Mouse (Mus musculus) heart, embryonic 15.5 days (tissue): ENCODE results near the gene Ganc. TPM values are rescaled to one million over a fixed set of nuclear protein-coding genes. Genes with fewer than 3 reads are reported as not detected.
A peak's percentile ranks its signal among the peaks of the same experiment; 100 is the strongest.

ENCODE experiments used
- ATAC-seq: fragments of 200-750 bp; cut with Nextera tagmentation; replicated peaks from 2 replicates; pipeline ENCODE4 v1.8.0; 2017; ENCODE audit warnings: low read depth, moderate TSS enrichment; ENCODE audit not compliant: insufficient number of reproducible peaks, insufficient read depth, low FRiP score
- H3K27ac ChIP-seq: fragments of 300-500 bp; sonication (generic); 2 replicates; pipeline ENCODE4 v1.5.1; 2015; ENCODE audit warnings: mild to moderate bottlenecking, inconsistent platforms
- H3K27me3 ChIP-seq: fragments of 300-500 bp; sonication (generic); 2 replicates; pipeline ENCODE4 v1.6.1; 2015; ENCODE audit warnings: inconsistent platforms
- H3K36me3 ChIP-seq: fragments of 300-500 bp; sonication (generic); 2 replicates; pipeline ENCODE4 v1.6.1; 2015; ENCODE audit warnings: mild to moderate bottlenecking, inconsistent platforms
- H3K4me1 ChIP-seq: fragments of 300-500 bp; sonication (generic); replicated peaks from 2 replicates; pipeline ENCODE4 v1.6.1; 2015; ENCODE audit warnings: inconsistent platforms
- H3K4me2 ChIP-seq: fragments of 300-500 bp; sonication (generic); 2 replicates; pipeline ENCODE4 v1.6.1; 2015; ENCODE audit warnings: inconsistent platforms, mild to moderate bottlenecking, moderate library complexity
- H3K4me3 ChIP-seq: fragments of 300-500 bp; sonication (generic); 2 replicates; pipeline ENCODE4 v1.5.1; 2015; ENCODE audit warnings: mild to moderate bottlenecking, inconsistent platforms
- H3K9ac ChIP-seq: fragments of 300-500 bp; sonication (generic); 2 replicates; pipeline ENCODE4 v1.6.1; 2015; ENCODE audit warnings: mild to moderate bottlenecking, inconsistent platforms
- H3K9me3 ChIP-seq: fragments of 300-500 bp; sonication (generic); replicated peaks from 2 replicates; pipeline ENCODE4 v1.6.1; 2016; ENCODE audit warnings: inconsistent platforms
- WGBS: fragments of 180-500 bp; shearing (Covaris S2); methylation state at CpG from one replicate; pipeline ENCODE4 v1.1.7; 2015; ENCODE audit warnings: mixed read lengths; 5-methylcytosine and 5-hydroxymethylcytosine counted together
- polyA plus RNA-seq: library from polyadenylated mRNA; unstranded; fragments of >200 nt; fragmentation: Nextera tagmentation; extraction: Ambion mirVana; gene quantifications from 2 replicates; pipeline ENCODE4 v1.2.1, GENCODE M21; 2015

The Ganc gene
- 9.0 and 9.9 TPM in 2 replicates for polyA plus RNA-seq

- peak within 1 kb of the TSS; percentile 99 for H3K27ac ChIP-seq
- H3K9me3 ChIP-seq = no peaks in the 10 kb centered on the region
- no peaks in the 10 kb centered on the region for H3K27me3 ChIP-seq
- ATAC-seq = peak; percentile 65
- peak within 1 kb of the TSS; percentile 79 for H3K4me3 ChIP-seq
- peak within 1 kb of the TSS; percentile 77 for H3K4me2 ChIP-seq
- peaks cover 5% of the 10 kb centered on the region; the same call in 1 of the 2 replicates for H3K36me3 ChIP-seq
- H3K9ac ChIP-seq = peak within 1 kb of the TSS; percentile 82
- peaks cover 13% of the 10 kb centered on the region for H3K4me1 ChIP-seq
- under 1% methylated on average over 17 of the region's 17 CpGs for WGBS
Measured at GRCm38 (mm10) chr2:120403653-120403985, at the start of gene Ganc. Ganc (plus strand) TSS chr2:120403896.

- Histone ChIP-seq H3K4me3 (no peak overlapping the region), H3K4me2 (no peak overlapping the region), H3K36me3 (peaks cover 74% of the 10 kb centered on the region), H3K4me1 (no peaks in the 10 kb centered on the region), H3K27ac (no peak overlapping the region), H3K9ac (no peak overlapping the region), H3K27me3 (no peaks in the 10 kb centered on the region), H3K9me3 (no peaks in the 10 kb centered on the region)
- 82% methylated on average over 1 of the region's 1 CpGs for WGBS
- no peak for ATAC-seq
Measured at GRCm38 (mm10) chr2:120360425-120360824, 43.3 kb upstream of the Ganc start.

- no peaks in the 10 kb centered on the region for H3K27me3 ChIP-seq
- no peaks in the 10 kb centered on the region for H3K4me1 ChIP-seq
- H3K9me3 ChIP-seq = no peaks in the 10 kb centered on the region
- no peak for ATAC-seq
- no peak overlapping the region for H3K9ac ChIP-seq
- H3K4me2 ChIP-seq = no peak overlapping the region
- H3K4me3 ChIP-seq = no peak overlapping the region
- H3K27ac ChIP-seq = no peak overlapping the region
- WGBS = 90% methylated on average over 3 of the region's 3 CpGs
- H3K36me3 ChIP-seq = peaks cover 76% of the 10 kb centered on the region
Measured at GRCm38 (mm10) chr2:120366501-120366900, 37.2 kb upstream of the Ganc start.

GRCm38 (mm10) chr2:120367416-120368207 is 36.1 kb upstream of the Ganc start:
- ATAC-seq = no peak

DNA sequence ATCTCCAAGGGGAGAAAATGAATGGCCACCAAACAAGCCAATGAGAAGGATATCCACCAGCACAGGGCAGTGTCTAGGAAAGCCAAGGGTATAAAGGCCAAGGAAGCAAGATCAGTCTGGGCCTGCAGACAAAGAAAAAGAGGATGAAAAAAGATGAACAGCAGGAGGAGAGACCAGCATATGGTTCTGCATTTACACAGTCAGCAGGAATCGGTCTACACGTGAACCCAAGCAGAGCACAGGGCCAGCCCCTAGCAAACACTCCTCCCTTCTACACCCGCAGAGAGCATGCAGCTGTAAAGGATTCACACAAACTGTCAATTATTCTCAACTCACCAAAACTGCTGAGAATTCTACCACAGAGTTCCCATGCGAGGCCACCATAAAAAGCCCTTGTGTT is 29.8 kb upstream of the Ganc start:
- Histone ChIP-seq H3K27ac (no peak overlapping the region), H3K4me3 (no peak overlapping the region), H3K27me3 (no peaks in the 10 kb centered on the region), H3K4me1 (no peaks in the 10 kb centered on the region), H3K9me3 (no peaks in the 10 kb centered on the region), H3K9ac (no peak overlapping the region), H3K4me2 (no peak overlapping the region), H3K36me3 (peaks cover 69% of the 10 kb centered on the region)
- WGBS = 87% methylated on average over 4 of the region's 4 CpGs
- ATAC-seq = no peak

More at GRCm38 (mm10) chr2:120367416-120368207, 36.1 kb upstream of the Ganc start:
- no peak overlapping the region for H3K9ac ChIP-seq
- WGBS = 88% methylated on average over 4 of the region's 4 CpGs
- H3K27ac ChIP-seq = no peak overlapping the region
- H3K4me3 ChIP-seq = no peak overlapping the region
- no peak overlapping the region for H3K4me2 ChIP-seq
- no peaks in the 10 kb centered on the region for H3K27me3 ChIP-seq
- H3K4me1 ChIP-seq = no peaks in the 10 kb centered on the region
- H3K9me3 ChIP-seq = no peaks in the 10 kb centered on the region
- peaks cover 76% of the 10 kb centered on the region for H3K36me3 ChIP-seq

GRCm38 (mm10) chr2:120386264-120386663 is 17.4 kb upstream of the Ganc start:
- H3K27me3 ChIP-seq = no peaks in the 10 kb centered on the region
- no peak overlapping the region for H3K4me3 ChIP-seq
- no peak for ATAC-seq
- H3K4me2 ChIP-seq = no peak overlapping the region
- H3K27ac ChIP-seq = no peak overlapping the region
- H3K9me3 ChIP-seq = no peaks in the 10 kb centered on the region
- H3K4me1 ChIP-seq = no peaks in the 10 kb centered on the region
- peaks cover 65% of the 10 kb centered on the region for H3K36me3 ChIP-seq
- 88% methylated on average over 1 of the region's 1 CpGs for WGBS
- H3K9ac ChIP-seq = no peak overlapping the region

DNA sequence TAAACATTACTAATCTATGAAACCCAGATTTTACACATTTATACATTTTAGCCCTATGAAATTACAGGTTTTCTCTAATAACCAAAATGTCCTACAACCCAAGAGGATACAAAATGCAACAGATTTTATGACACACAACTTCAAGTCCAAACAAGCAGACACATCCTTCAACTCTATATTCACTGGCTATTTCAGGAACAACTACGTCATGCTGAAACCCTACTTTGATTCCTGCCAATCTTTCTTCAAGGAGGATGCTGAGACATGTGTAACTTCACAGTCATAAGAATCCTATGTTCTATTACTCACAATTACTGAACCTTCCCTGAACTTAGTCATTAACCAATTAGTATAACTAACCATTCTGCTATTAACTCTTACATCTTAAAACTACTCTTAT is 16.4 kb upstream of the Ganc start:
- H3K36me3 ChIP-seq = peaks cover 56% of the 10 kb centered on the region
- no peaks in the 10 kb centered on the region for H3K27me3 ChIP-seq
- H3K4me1 ChIP-seq = no peaks in the 10 kb centered on the region
- H3K4me2 ChIP-seq = no peak overlapping the region
- no peak overlapping the region for H3K27ac ChIP-seq
- WGBS = 76% methylated on average over 1 of the region's 1 CpGs
- no peaks in the 10 kb centered on the region for H3K9me3 ChIP-seq
- ATAC-seq = no peak
- H3K9ac ChIP-seq = no peak overlapping the region
- H3K4me3 ChIP-seq = no peak overlapping the region

DNA sequence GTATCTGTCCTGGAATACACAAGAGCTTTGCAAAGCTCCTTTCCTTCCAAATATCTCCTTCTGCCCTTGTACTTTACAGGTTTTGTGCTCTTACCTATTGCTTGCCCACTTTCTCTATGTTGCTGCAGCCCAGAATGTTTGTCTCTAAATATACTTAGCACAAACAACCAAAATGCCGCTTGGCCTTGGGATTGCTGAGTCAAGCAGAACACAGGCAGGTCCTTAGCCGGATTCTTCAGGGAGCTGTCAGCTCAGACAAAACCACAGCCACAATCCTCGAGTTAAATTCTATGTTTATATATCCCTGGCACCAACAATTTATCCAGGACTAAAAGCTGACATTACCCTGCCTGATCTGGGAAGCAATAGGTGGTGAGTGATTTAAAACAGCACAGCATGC is 14.3 kb upstream of the Ganc start:
- no peak overlapping the region for H3K4me2 ChIP-seq
- no peaks in the 10 kb centered on the region for H3K9me3 ChIP-seq
- H3K4me3 ChIP-seq = no peak overlapping the region
- no peaks in the 10 kb centered on the region for H3K27me3 ChIP-seq
- WGBS = 61% methylated on average over 3 of the region's 3 CpGs
- no peak overlapping the region for H3K9ac ChIP-seq
- H3K36me3 ChIP-seq = peaks cover 58% of the 10 kb centered on the region
- no peak for ATAC-seq
- H3K4me1 ChIP-seq = no peaks in the 10 kb centered on the region
- no peak overlapping the region for H3K27ac ChIP-seq

- no peak overlapping the region for H3K27ac ChIP-seq
- ATAC-seq = no peak
- H3K4me3 ChIP-seq = no peak overlapping the region
- H3K27me3 ChIP-seq = no peaks in the 10 kb centered on the region
- H3K9ac ChIP-seq = no peak overlapping the region
- 77% methylated on average over 1 of the region's 1 CpGs for WGBS
- H3K36me3 ChIP-seq = peaks cover 55% of the 10 kb centered on the region
- no peak overlapping the region for H3K4me2 ChIP-seq
- no peaks in the 10 kb centered on the region for H3K4me1 ChIP-seq
- H3K9me3 ChIP-seq = no peaks in the 10 kb centered on the region
Measured at GRCm38 (mm10) chr2:120390934-120391333, 12.8 kb upstream of the Ganc start.

DNA sequence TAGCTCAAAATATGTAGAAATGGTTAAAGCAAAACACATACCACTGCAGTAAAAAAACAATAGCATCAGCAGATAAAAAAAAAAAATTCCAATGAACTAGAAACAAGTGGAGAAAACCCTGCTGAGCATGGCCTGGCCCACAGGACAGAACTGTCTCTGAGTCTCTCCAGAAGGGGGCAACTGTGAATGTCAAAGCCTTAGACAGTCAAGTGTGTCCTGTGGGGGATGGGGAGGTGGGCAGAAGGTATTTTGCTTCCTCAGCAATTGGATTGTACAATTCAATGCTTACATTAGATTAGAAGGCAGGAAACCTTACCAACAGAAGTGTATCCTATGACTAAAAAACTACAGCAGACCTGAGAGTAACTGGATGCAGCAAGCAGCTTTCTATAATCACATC is 11.3 kb upstream of the Ganc start:
- Histone ChIP-seq H3K9me3 (no peaks in the 10 kb centered on the region), H3K27me3 (no peaks in the 10 kb centered on the region), H3K36me3 (peaks cover 61% of the 10 kb centered on the region), H3K27ac (no peak overlapping the region), H3K9ac (no peak overlapping the region), H3K4me2 (no peak overlapping the region), H3K4me3 (no peak overlapping the region), H3K4me1 (no peaks in the 10 kb centered on the region)
- no peak for ATAC-seq

DNA sequence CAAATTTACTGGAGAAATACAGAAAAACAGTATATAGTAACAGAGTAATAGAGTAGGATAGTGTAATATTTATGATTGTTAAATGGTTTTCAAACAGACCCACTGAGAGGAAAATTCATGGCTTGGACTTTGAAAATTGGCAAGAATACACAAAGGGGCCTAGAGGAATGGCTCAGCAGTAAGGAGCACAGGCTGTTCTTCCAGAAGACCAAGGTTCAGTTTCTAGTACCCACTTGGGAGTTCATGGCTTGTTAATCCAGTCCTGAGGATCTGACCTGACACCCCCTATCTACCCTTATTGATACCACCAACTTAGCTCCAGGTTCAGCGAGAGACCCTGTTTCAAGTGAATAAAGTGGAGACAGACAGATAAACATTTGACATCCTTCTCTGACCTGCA is 5.7 kb upstream of the Ganc start:
- Histone ChIP-seq H3K4me3 (no peak overlapping the region), H3K36me3 (peaks cover 37% of the 10 kb centered on the region), H3K4me1 (peaks cover 7% of the 10 kb centered on the region), H3K9me3 (no peaks in the 10 kb centered on the region), H3K27ac (no peak overlapping the region), H3K9ac (no peak overlapping the region), H3K27me3 (no peaks in the 10 kb centered on the region), H3K4me2 (no peak overlapping the region)
- ATAC-seq = no peak
- 81% methylated on average over 1 of the region's 1 CpGs for WGBS

GRCm38 (mm10) chr2:120402813-120403212 is 883 bp upstream of the Ganc start:
- peak overlapping the region; percentile 77 for H3K4me2 ChIP-seq
- no peaks in the 10 kb centered on the region for H3K27me3 ChIP-seq
- peaks cover 13% of the 10 kb centered on the region for H3K4me1 ChIP-seq
- H3K4me3 ChIP-seq = peak overlapping the region; percentile 79
- WGBS = 24% methylated on average over 3 of the region's 3 CpGs
- no peak overlapping the region for H3K27ac ChIP-seq
- H3K9ac ChIP-seq = peak overlapping the region; percentile 82; the same call in 1 of the 2 replicates
- ATAC-seq = no peak
- 0 out of 2 replicates have a peak, but pooled peaks cover 5% of the 10 kb centered on the region for H3K36me3 ChIP-seq
- no peaks in the 10 kb centered on the region for H3K9me3 ChIP-seq
